Mouse (Mus musculus): Measurements from ENCODE around the gene Clcc1.

DNA sequence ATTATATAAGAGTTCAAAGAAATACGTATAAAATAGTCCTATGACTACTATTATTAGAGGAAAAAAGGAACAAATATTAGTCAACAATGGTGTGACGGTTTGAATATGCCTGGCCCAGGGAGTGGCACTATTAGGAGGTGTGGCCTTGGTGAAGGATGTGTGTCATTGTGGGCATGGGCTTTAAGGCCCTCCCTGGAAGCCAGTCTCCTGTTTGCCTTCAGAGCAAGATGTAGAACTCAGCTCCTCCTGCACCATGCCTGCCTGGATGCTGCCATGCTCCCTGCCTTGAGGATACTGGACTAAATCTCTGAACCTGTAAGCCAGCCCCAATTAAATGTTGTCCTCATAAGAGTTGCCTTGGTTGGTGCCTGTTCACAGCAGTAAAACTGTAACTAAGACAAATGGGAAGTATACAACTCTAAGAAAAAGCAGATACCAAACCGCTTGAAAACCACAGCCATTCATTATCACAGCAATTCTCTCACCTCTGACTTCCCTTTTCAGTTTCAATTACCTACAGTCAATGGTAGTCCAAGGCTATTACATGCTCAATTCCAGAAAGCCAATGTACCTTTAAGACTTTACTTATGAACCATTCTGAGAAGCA, 64.3 kb downstream of the Clcc1 start:
- TF ChIP-seq CTCF (conservative IDR thresholded peaks at IDR 0.05; ENCODE audit: insufficient read depth, insufficient read length, low read depth, low read length) = no peak
- TF ChIP-seq POLR2A (IDR thresholded peaks at IDR 0.05; ENCODE audit: low read depth, low read length) = no peak
